Mouse (Mus musculus) cerebellum, adult 2 months (tissue): ENCODE results near the gene Apbb1ip.

Experiments
- CTCF ChIP-seq: fragments of 200-500 bp; IDR thresholded peaks from 2 replicates; pipeline ENCODE4 v1.5.1; 2011; ENCODE audit warnings: low read depth, mild to moderate bottlenecking, control low read depth, low read length, moderate library complexity, borderline replicate concordance; ENCODE audit not compliant: insufficient read depth
- POLR2A ChIP-seq: fragments of 200-500 bp; IDR thresholded peaks from 2 replicates; pipeline ENCODE4 v1.6.1; 2011; ENCODE audit warnings: low read length, control low read depth, borderline replicate concordance; ENCODE audit not compliant: insufficient read depth

DNA sequence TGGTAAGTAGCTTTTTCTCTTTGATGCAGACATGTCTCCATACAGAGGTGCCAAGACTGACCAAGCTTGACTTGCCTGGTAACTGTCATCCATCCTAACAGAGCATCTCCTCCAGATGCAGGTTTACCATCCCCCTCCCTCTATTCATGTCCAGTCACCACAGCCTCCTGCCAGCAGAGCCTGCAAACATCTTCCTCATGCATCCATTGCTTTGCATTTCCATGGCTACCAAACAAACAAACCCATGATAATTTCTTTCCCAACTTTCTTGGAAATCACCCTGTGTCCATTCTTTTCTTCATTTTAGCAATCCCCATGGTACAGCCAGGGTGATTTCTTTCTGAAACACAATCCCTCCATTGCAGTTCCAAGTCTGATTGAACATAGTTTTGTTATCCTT is 2.6 kb upstream of the Apbb1ip start:
- TF ChIP-seq CTCF: no peak
- no peak for TF ChIP-seq POLR2A
